Mouse (Mus musculus) myocyte (in vitro differentiated cells): ENCODE measurements around the gene Sec23b. TPM values are rescaled to one million over a fixed set of nuclear protein-coding genes. Genes with fewer than 3 reads are reported as not detected.

ENCODE experiments used
- H3K27me3 ChIP-seq: one replicate; pipeline ENCODE4 v1.6.1; 2011; ENCODE audit not compliant: control insufficient read depth, insufficient read depth, insufficient read length
- H3K36me3 ChIP-seq: one replicate; pipeline ENCODE4 v1.6.1; 2011; ENCODE audit not compliant: control insufficient read depth, insufficient read depth
- H3K4me2 ChIP-seq: one replicate; pipeline ENCODE4 v1.6.1; 2011; ENCODE audit warnings: low read depth, control low read depth
- H3K4me3 ChIP-seq: one replicate; pipeline ENCODE4 v1.5.1; 2011; ENCODE audit warnings: mild to moderate bottlenecking, control low read depth, moderate library complexity
- H3K79me2 ChIP-seq: one replicate; pipeline ENCODE4 v1.6.1; 2011; ENCODE audit not compliant: control insufficient read depth, insufficient read depth
- H3ac ChIP-seq: one replicate; pipeline ENCODE4 v1.6.1; 2011; ENCODE audit not compliant: control insufficient read depth, insufficient read length
- CEBPB ChIP-seq: IDR thresholded peaks from 2 replicates; pipeline ENCODE4 v1.6.1; 2011; ENCODE audit warnings: mild to moderate bottlenecking, moderate library complexity; ENCODE audit not compliant: poor library complexity, insufficient read depth, severe bottlenecking
- E2F4 ChIP-seq: IDR thresholded peaks from one replicate; pipeline ENCODE4 v1.6.1; 2011; ENCODE audit warnings: mild to moderate bottlenecking, control low read depth, moderate library complexity; ENCODE audit not compliant: insufficient read depth
- MAX ChIP-seq: IDR thresholded peaks from one replicate; pipeline ENCODE4 v1.6.1; 2011; ENCODE audit warnings: low read depth, mild to moderate bottlenecking, control low read depth
- MYOD1 ChIP-seq, 3 experiments: IDR thresholded peaks; one replicate each; pipeline ENCODE4 v1.6.1; 2011; ENCODE audit warnings: control low read depth in 2 of 3, low read depth in 2 of 3, mild to moderate bottlenecking in 2 of 3, moderate library complexity in 1 of 3; ENCODE audit not compliant: insufficient read length in 2 of 3, control insufficient read depth in 1 of 3
- MYOG ChIP-seq, 3 experiments: IDR thresholded peaks; one replicate each; pipeline ENCODE4 v1.6.1; 2011; ENCODE audit warnings: control low read depth in 2 of 3, low read depth in 2 of 3, mild to moderate bottlenecking in 2 of 3; ENCODE audit not compliant: insufficient read length in 2 of 3, control insufficient read depth in 1 of 3, insufficient read depth in 1 of 3
- POLR2A ChIP-seq: IDR thresholded peaks from one replicate; pipeline ENCODE4 v1.6.1; 2011; ENCODE audit warnings: low read depth, mild to moderate bottlenecking, control low read depth, moderate library complexity; ENCODE audit not compliant: insufficient read length
- POLR2AphosphoS2 ChIP-seq: IDR thresholded peaks from one replicate; pipeline ENCODE4 v1.6.1; 2011; ENCODE audit warnings: low read depth, control low read depth; ENCODE audit not compliant: insufficient read length
- REST ChIP-seq: IDR thresholded peaks from one replicate; pipeline ENCODE4 v1.6.1; 2011; ENCODE audit warnings: mild to moderate bottlenecking, control low read depth, moderate library complexity; ENCODE audit not compliant: insufficient read depth, insufficient read length
- SRF ChIP-seq: IDR thresholded peaks from one replicate; pipeline ENCODE4 v1.6.1; 2011; ENCODE audit warnings: low read depth; ENCODE audit not compliant: control insufficient read depth, insufficient read length
- TCF12 ChIP-seq: IDR thresholded peaks from one replicate; pipeline ENCODE4 v1.6.1; 2011; ENCODE audit warnings: mild to moderate bottlenecking, control low read depth; ENCODE audit not compliant: poor library complexity, insufficient read depth, severe bottlenecking
- TCF3 ChIP-seq: IDR thresholded peaks from one replicate; pipeline ENCODE4 v1.6.1; 2011; ENCODE audit warnings: low read depth, control low read depth; ENCODE audit not compliant: insufficient read length
- USF1 ChIP-seq: IDR thresholded peaks from one replicate; pipeline ENCODE4 v1.6.1; 2011; ENCODE audit warnings: low read depth, mild to moderate bottlenecking, control low read depth, moderate library complexity
- polyA plus RNA-seq: library from polyadenylated mRNA; unstranded; fragments of >200 nt; fragmentation: generic; extraction: Trizol; gene quantifications from one replicate; pipeline ENCODE4 v1.2.1, GENCODE M21; 2012; ENCODE audit warnings: missing spikeins

The Sec23b gene
- polyA plus RNA-seq, 1 experiment: 41.5 TPM

GRCm38 (mm10) chr2:144598006-144598405 lies 42.0 kb downstream of the Sec23b start:
- no peaks in the 10 kb centered on the region for H3K27me3 ChIP-seq
- no peak for TF ChIP-seq POLR2AphosphoS2
- TF ChIP-seq POLR2A: no peak
- no peak for TF ChIP-seq MYOD1 (IDR thresholded peaks at IDR 0.05; ENCODE audit: control insufficient read depth in 1 of 3, insufficient read length in 2 of 3, low read depth in 2 of 3)
- no peak for TF ChIP-seq TCF12
- no peak for TF ChIP-seq MAX
- no peak for TF ChIP-seq REST
- no peak for TF ChIP-seq CEBPB
- TF ChIP-seq SRF: no peak
- TF ChIP-seq MYOG (IDR thresholded peaks at IDR 0.05; ENCODE audit: control insufficient read depth in 1 of 3, insufficient read depth in 1 of 3, insufficient read length in 2 of 3, low read depth in 2 of 3): no peak
- no peak for TF ChIP-seq E2F4
- no peak for TF ChIP-seq TCF3
- TF ChIP-seq USF1: no peak
- H3K4me3 ChIP-seq: no peak overlapping the region
- no peaks in the 10 kb centered on the region for H3K79me2 ChIP-seq
- no peaks in the 10 kb centered on the region for H3K36me3 ChIP-seq
- H3ac ChIP-seq: no peak overlapping the region
- no peak overlapping the region for H3K4me2 ChIP-seq

DNA sequence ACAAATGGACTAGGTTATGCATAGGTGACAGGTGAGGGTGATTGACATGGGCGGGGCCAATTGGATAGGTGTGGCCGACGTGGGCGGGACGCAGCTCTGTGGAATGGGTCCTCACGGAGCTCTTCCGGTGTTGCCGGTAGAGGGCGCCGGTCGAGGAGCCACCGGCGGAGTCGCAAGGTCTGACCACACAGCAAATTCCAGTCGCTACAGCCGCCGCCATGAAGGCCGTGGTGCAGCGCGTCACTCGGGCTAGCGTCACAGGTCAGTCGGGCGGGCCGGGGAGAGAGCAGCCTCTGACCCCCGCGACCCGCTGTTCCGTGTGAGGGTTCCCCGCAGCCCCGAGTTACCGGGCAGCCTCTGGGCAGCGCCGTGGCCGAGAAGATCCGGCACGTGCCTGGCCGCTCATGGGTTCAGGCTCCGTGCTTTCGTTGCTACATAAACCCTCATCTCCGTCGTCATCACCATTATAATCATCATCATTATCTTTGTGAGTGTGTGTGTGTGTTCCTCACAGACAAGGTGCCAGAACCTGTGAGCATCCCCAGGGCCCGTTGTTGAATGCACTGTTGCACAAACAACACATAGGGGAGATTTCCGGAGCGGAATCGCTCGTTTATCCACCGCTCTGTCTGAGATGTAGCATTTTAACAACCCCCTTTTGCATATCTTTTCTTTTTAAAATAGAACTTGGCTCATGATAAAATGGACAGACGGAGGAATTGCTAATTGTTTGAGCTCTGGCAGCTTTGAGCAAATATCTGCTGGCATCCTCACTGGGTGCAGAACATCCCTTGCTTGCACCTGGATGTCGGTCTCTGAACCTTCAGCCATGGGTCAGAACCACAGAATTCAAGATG lies 44.0 kb downstream of the Sec23b start, which contains the start of gene Dtd1:
Gene Dtd1, plus strand, starts transcription at position 67 of the 857 bp plus-strand sequence.
- H3K79me2 ChIP-seq: no peaks in the 10 kb centered on the region
- H3K4me2 ChIP-seq: peak within 1 kb of the TSS; percentile 80
- no peaks in the 10 kb centered on the region for H3K27me3 ChIP-seq
- H3ac ChIP-seq: no peak within 1 kb of the TSS
- peak within 1 kb of the TSS; percentile 33 for H3K4me3 ChIP-seq
- H3K36me3 ChIP-seq: no peaks in the 10 kb centered on the region
- TF ChIP-seq MYOD1 (IDR thresholded peaks at IDR 0.05; ENCODE audit: control insufficient read depth in 1 of 3, insufficient read length in 2 of 3, low read depth in 2 of 3): peak in 1 of 3 experiments; percentile 13
- TF ChIP-seq E2F4: no peak
- TF ChIP-seq POLR2A: peak; percentile 89
- peak; percentile 64 for TF ChIP-seq POLR2AphosphoS2

DNA sequence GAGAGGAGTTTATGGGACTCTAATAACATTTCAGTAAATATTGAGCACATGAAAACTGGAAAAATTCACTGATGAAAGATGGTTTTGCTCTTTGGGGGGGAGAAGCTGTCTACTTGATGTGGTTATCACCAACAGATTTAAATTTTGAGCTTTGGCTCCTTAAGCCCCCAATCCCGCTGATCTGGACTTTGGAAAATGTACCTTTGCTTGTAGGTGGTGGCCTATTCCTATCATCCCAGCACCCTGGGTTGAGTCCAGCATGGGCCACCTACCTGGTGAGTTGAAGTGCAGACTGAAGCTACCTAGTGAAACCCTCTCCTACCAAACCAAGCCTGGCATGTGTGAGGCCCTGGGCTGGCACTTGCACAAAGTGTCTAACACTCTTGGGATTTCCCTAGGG lies 45.5 kb downstream of the Sec23b start:
- Histone ChIP-seq H3K79me2 (no peaks in the 10 kb centered on the region), H3K27me3 (no peaks in the 10 kb centered on the region), H3K4me2 (no peak overlapping the region), H3K4me3 (no peak overlapping the region), H3ac (no peak overlapping the region), H3K36me3 (no peaks in the 10 kb centered on the region)
- TF ChIP-seq E2F4 (no peak), TCF12 (no peak), MYOD1 (IDR thresholded peaks at IDR 0.05; ENCODE audit: control insufficient read depth in 1 of 3, insufficient read length in 2 of 3, low read depth in 2 of 3) (no peak), POLR2A (no peak), MYOG (IDR thresholded peaks at IDR 0.05; ENCODE audit: control insufficient read depth in 1 of 3, insufficient read depth in 1 of 3, insufficient read length in 2 of 3, low read depth in 2 of 3) (no peak), SRF (no peak), CEBPB (no peak), REST (no peak), POLR2AphosphoS2 (no peak), TCF3 (no peak), MAX (no peak), USF1 (no peak)

DNA sequence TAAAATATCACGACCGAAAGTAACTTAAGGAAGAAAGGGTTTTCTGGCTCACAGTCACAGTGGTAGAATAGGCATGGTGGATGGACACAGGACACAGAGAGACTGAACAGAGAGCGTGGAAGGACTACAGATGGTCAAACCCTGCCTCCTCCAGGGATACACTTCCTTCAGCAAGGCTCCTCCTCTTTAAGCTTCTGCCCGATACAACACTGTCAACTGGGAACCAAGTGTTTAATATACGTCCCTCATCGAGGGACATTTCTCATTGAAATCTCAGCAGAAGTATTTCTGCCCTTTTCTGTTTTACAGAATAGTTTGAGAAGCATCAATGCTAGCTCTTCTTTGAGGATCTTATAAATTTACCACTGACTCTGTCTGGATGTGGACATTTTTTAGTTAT lies 57.9 kb downstream of the Sec23b start:
- Histone ChIP-seq H3K4me3 (no peak overlapping the region), H3K36me3 (no peaks in the 10 kb centered on the region), H3K79me2 (no peaks in the 10 kb centered on the region), H3K27me3 (no peaks in the 10 kb centered on the region), H3K4me2 (no peak overlapping the region), H3ac (no peak overlapping the region)
- TF ChIP-seq CEBPB (no peak), MYOD1 (IDR thresholded peaks at IDR 0.05; ENCODE audit: control insufficient read depth in 1 of 3, insufficient read length in 2 of 3, low read depth in 2 of 3) (no peak), USF1 (no peak), MAX (no peak), E2F4 (no peak), POLR2AphosphoS2 (no peak), POLR2A (no peak), MYOG (IDR thresholded peaks at IDR 0.05; ENCODE audit: control insufficient read depth in 1 of 3, insufficient read depth in 1 of 3, insufficient read length in 2 of 3, low read depth in 2 of 3) (no peak), TCF12 (no peak), REST (no peak), SRF (no peak), TCF3 (no peak)
